Mouse (Mus musculus): ENCODE measurements around the gene Skap1.

DNA sequence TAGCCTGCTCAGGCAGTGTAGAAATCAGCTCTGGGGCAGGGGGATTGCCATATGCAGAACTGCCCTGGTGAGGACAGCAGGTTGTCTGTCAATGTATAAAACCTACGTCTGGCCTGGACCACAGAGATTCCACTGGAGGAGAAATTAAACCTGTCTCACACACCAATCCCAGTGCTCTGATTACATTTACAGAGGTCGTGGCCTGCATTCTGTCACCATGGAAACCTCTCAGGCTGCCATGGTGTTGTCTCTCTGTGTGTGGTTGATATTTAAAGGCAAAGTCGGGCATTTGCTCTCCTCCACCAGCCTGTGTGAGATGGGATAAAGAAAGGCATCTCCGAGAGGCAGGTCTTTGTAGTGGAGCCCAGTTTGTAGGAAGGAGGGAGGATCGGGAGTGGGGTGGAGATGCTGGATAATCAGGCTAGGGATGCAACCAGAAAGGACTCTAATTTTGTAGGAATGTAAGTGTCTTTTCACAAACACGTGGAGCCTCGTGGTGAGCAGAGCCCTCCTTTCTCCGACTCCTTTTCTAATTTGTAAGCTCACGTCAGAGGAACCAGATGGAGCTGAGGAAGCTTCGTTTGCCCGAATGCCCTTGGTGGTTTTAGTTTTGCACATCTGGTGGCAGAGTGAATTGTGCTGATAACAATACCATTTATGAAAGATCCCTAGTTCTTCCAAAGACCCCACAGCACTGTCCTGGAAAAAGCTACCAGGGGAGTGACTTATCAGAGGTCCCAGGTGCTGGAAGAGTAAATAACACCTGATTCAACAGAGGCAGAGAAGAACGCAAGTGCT is 7.7 kb upstream of the Skap1 start:
- TF ChIP-seq CTCF (IDR thresholded peaks at IDR 0.05; ENCODE audit: extremely low read depth, insufficient read depth, low read length) (no peak), POLR2A (IDR thresholded peaks at IDR 0.05; ENCODE audit: extremely low read depth, insufficient read depth, low read length) (no peak)
